Mouse (Mus musculus) kidney, postnatal 0 days (tissue): ENCODE measurements around the gene Abt1. TPM values are rescaled to one million over a fixed set of nuclear protein-coding genes. Genes with fewer than 3 reads are reported as not detected.
A peak's percentile ranks its signal among the peaks of the same experiment; 100 is the strongest.

Experiments used
- ATAC-seq: fragments of 200-750 bp; cut with Nextera tagmentation; replicated peaks from 2 replicates; pipeline ENCODE4 v1.8.0; 2017; ENCODE audit warnings: low read depth, moderate number of reproducible peaks, moderate TSS enrichment, moderate library complexity; ENCODE audit not compliant: low FRiP score
- DNase-seq: peaks from one replicate; pipeline ENCODE4 v3.0.0-alpha.2; 2016; ENCODE audit warnings: low spot score
- H3K27ac ChIP-seq: fragments of 300-500 bp; sonication (generic); 2 replicates; pipeline ENCODE4 v1.5.1; 2014; ENCODE audit warnings: mild to moderate bottlenecking
- H3K27me3 ChIP-seq: fragments of 300-500 bp; sonication (generic); 2 replicates; pipeline ENCODE4 v1.6.1; 2014; ENCODE audit warnings: low read length, mixed read lengths; ENCODE audit not compliant: insufficient read depth
- H3K36me3 ChIP-seq: fragments of 300-500 bp; sonication (generic); 2 replicates; pipeline ENCODE4 v1.6.1; 2014; ENCODE audit warnings: low read length, mixed read lengths; ENCODE audit not compliant: insufficient read depth
- H3K4me1 ChIP-seq: fragments of 300-500 bp; sonication (generic); replicated peaks from 2 replicates; pipeline ENCODE4 v1.6.1; 2014; ENCODE audit warnings: antibody characterized with exemption, low read length, mixed read lengths; ENCODE audit not compliant: insufficient read depth
- H3K4me2 ChIP-seq: fragments of 300-500 bp; sonication (generic); 2 replicates; pipeline ENCODE4 v1.6.1; 2014; ENCODE audit warnings: mild to moderate bottlenecking, low read length, moderate library complexity, mixed read lengths
- H3K4me3 ChIP-seq: fragments of 300-500 bp; sonication (generic); replicated peaks from 2 replicates; pipeline ENCODE4 v1.5.1; 2014; ENCODE audit warnings: low read depth, low read length
- H3K9ac ChIP-seq: fragments of 300-500 bp; sonication (generic); 2 replicates; pipeline ENCODE4 v1.6.1; 2014; ENCODE audit warnings: low read depth, low read length
- H3K9me3 ChIP-seq: fragments of 300-500 bp; sonication (generic); replicated peaks from 2 replicates; pipeline ENCODE4 v1.6.1; 2016; ENCODE audit warnings: low read length, inconsistent platforms, mixed read lengths
- CTCF ChIP-seq: IDR thresholded peaks from 2 replicates; pipeline ENCODE4 v1.5.1; 2016; ENCODE audit warnings: antibody characterized with exemption, low read depth, mild to moderate bottlenecking, moderate library complexity
- WGBS: fragments of 180-500 bp; shearing (Covaris S2); extraction: QIAGEN DNeasy Blood & Tissue Kit; methylation state at CpG from one replicate; pipeline ENCODE4 v1.1.7; 2014; 5-methylcytosine and 5-hydroxymethylcytosine counted together
- polyA plus RNA-seq: library from polyadenylated mRNA; unstranded; fragments of >200 nt; fragmentation: Nextera tagmentation; extraction: Ambion mirVana; gene quantifications from 2 replicates; pipeline ENCODE4 v1.2.1, GENCODE M21; 2015

Abt1 gene
- polyA plus RNA-seq, 1 experiment from 2014 or later = 10.0 TPM

GRCm38 (mm10) chr13:23435676-23436075, 12.0 kb upstream of the Abt1 start:
- no peaks in the 10 kb centered on the region for H3K27me3 ChIP-seq
- DNase-seq (peak; percentile 43), ATAC-seq (no peak)
- no peaks in the 10 kb centered on the region for H3K9me3 ChIP-seq
- TF ChIP-seq CTCF = no peak
- H3K27ac ChIP-seq = 0 out of 2 replicates have a peak overlapping the region, but pooled peaks have one; percentile 47
- peak overlapping the region; percentile 46 for H3K9ac ChIP-seq
- H3K4me2 ChIP-seq = peak overlapping the region; percentile 69
- no peaks in the 10 kb centered on the region for H3K36me3 ChIP-seq
- peak overlapping the region; percentile 41 for H3K4me3 ChIP-seq
- 0 out of 2 replicates have a peak, but pooled peaks cover 3% of the 10 kb centered on the region for H3K4me1 ChIP-seq
- WGBS = 3% methylated on average over 12 of the region's 12 CpGs

DNA sequence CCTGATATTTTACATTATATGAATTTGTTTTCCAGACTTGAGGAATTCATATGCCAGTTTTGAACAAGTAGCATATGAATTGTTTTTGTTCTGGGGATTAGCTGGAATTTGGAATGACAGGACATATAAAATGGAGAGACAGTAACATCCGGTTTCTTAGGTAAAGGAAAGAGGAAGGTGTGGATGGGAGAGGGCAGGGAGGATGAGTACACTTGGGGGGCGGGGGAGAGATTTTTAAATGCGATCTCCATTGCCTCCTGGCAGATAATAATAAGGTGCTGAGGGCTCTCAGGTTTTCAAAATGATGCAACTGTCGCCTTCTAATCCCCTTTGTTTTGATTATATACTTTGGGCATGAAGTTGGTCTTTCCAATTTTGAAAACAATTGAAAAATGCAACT, 11.6 kb upstream of the Abt1 start:
- Histone ChIP-seq H3K27me3 (no peaks in the 10 kb centered on the region), H3K4me3 (peak overlapping the region; percentile 41), H3K36me3 (no peaks in the 10 kb centered on the region), H3K9ac (peak overlapping the region; percentile 46; the same call in 1 of the 2 replicates), H3K4me1 (0 out of 2 replicates have a peak, but pooled peaks cover 3% of the 10 kb centered on the region), H3K27ac (no peak overlapping the region), H3K4me2 (peak overlapping the region; percentile 69), H3K9me3 (no peaks in the 10 kb centered on the region)
- ATAC-seq = no peak
- no peak for DNase-seq
- 24% methylated on average over 4 of the region's 4 CpGs for WGBS
- no peak for TF ChIP-seq CTCF

- Histone ChIP-seq H3K4me3 (no peak overlapping the region), H3K27me3 (no peaks in the 10 kb centered on the region), H3K36me3 (no peaks in the 10 kb centered on the region), H3K27ac (no peak overlapping the region), H3K4me2 (peak overlapping the region; percentile 23; the same call in 1 of the 2 replicates), H3K9me3 (no peaks in the 10 kb centered on the region), H3K9ac (0 out of 2 replicates have a peak overlapping the region, but pooled peaks have one; percentile 8), H3K4me1 (0 out of 2 replicates have a peak, but pooled peaks cover 3% of the 10 kb centered on the region)
- TF ChIP-seq CTCF = no peak
- no peak for ATAC-seq
- 25% methylated on average over 7 of the region's 7 CpGs for WGBS
- no peak for DNase-seq
Measured at GRCm38 (mm10) chr13:23434426-23434825, 10.8 kb upstream of the Abt1 start.

- Histone ChIP-seq H3K9ac (no peak overlapping the region), H3K4me1 (0 out of 2 replicates have a peak, but pooled peaks cover 3% of the 10 kb centered on the region), H3K9me3 (no peaks in the 10 kb centered on the region), H3K27ac (no peak overlapping the region), H3K4me3 (no peak overlapping the region), H3K27me3 (no peaks in the 10 kb centered on the region), H3K36me3 (no peaks in the 10 kb centered on the region), H3K4me2 (peak overlapping the region; percentile 66; the same call in 1 of the 2 replicates)
- ATAC-seq (no peak), DNase-seq (no peak)
- no peak for TF ChIP-seq CTCF
- WGBS = 61% methylated on average over 5 of the region's 5 CpGs
Measured at GRCm38 (mm10) chr13:23433801-23434200, 10.1 kb upstream of the Abt1 start.

- peak overlapping the region; percentile 58 for H3K4me3 ChIP-seq
- 11% methylated on average over 5 of the region's 5 CpGs for WGBS
- H3K36me3 ChIP-seq = no peaks in the 10 kb centered on the region
- DNase-seq = no peak
- TF ChIP-seq CTCF = no peak
- no peak for ATAC-seq
- H3K9me3 ChIP-seq = no peaks in the 10 kb centered on the region
- 0 out of 2 replicates have a peak overlapping the region, but pooled peaks have one; percentile 23 for H3K9ac ChIP-seq
- no peaks in the 10 kb centered on the region for H3K27me3 ChIP-seq
- H3K27ac ChIP-seq = peak overlapping the region; percentile 94
- H3K4me2 ChIP-seq = peak overlapping the region; percentile 66
- H3K4me1 ChIP-seq = 0 out of 2 replicates have a peak, but pooled peaks cover 3% of the 10 kb centered on the region
Measured at GRCm38 (mm10) chr13:23433206-23433605, 9.5 kb upstream of the Abt1 start.

- ATAC-seq = peak; percentile 95
Measured at GRCm38 (mm10) chr13:23432562-23433201, 9.0 kb upstream of the Abt1 start.

More at GRCm38 (mm10) chr13:23432562-23433201, 9.0 kb upstream of the Abt1 start:
- Histone ChIP-seq H3K4me2 (peak overlapping the region; percentile 66), H3K27me3 (no peaks in the 10 kb centered on the region), H3K9me3 (no peaks in the 10 kb centered on the region), H3K27ac (peak overlapping the region; percentile 94), H3K4me3 (peak overlapping the region; percentile 58), H3K9ac (peak overlapping the region; percentile 63; the same call in 1 of the 2 replicates), H3K36me3 (no peaks in the 10 kb centered on the region), H3K4me1 (0 out of 2 replicates have a peak, but pooled peaks cover 3% of the 10 kb centered on the region)
- peak; percentile 99 for DNase-seq
- TF ChIP-seq CTCF = peak; percentile 90
- under 1% methylated on average over 28 of the region's 28 CpGs for WGBS
